Mouse (Mus musculus) right cerebral cortex, postnatal 36 days (tissue): ENCODE results near the gene Safb2.
"Not testable (repeated sequence)": the region's sequence is repeated elsewhere in the genome, so short reads cannot be mapped to it uniquely, and the experiment has no call there.

Source experiments
- DNase-seq, 2 experiments: peaks; one replicate each; pipeline ENCODE4 v3.0.0; 2022; ENCODE audit warnings: low spot score in 2 of 2, mixed read lengths in 1 of 2

Safb2 gene

GRCm38 (mm10) chr17:56584257-56585130 is at the start of gene Safb2, which contains the start of gene Safb:
Safb2 (minus strand) TSS chr17:56584585.
Safb (plus strand) TSS chr17:56584825.
- peak; percentile 99 for DNase-seq

GRCm38 (mm10) chr17:56634023-56634422 is 49.6 kb upstream of the Safb2 start:
- DNase-seq: no peak

- DNase-seq: no peak
These were observed 47.4 kb upstream of the Safb2 start for GRCm38 (mm10) chr17:56631807-56632206.

GRCm38 (mm10) chr17:56629800-56630781 is 45.7 kb upstream of the Safb2 start:
- not testable (repeated sequence) for DNase-seq

GRCm38 (mm10) chr17:56627530-56628277 is 43.3 kb upstream of the Safb2 start, which contains the start of gene Catsperd:
Catsperd (plus strand) TSS chr17:56628143.
- DNase-seq: no peak

- peak; percentile 94 for DNase-seq
These were observed 42.5 kb upstream of the Safb2 start, which contains the start of gene Lonp1 for GRCm38 (mm10) chr17:56626754-56627470. Lonp1 (minus strand) TSS chr17:56626887.

- DNase-seq: no peak
These were observed 41.9 kb upstream of the Safb2 start for GRCm38 (mm10) chr17:56626260-56626659.

- DNase-seq: no peak
These were observed 41.1 kb upstream of the Safb2 start for GRCm38 (mm10) chr17:56625495-56625894.

- no peak for DNase-seq
These were observed 33.2 kb upstream of the Safb2 start for GRCm38 (mm10) chr17:56617628-56618027.

GRCm38 (mm10) chr17:56616725-56617124 is 32.3 kb upstream of the Safb2 start:
- no peak for DNase-seq

GRCm38 (mm10) chr17:56615792-56616191 is 31.4 kb upstream of the Safb2 start:
- no peak for DNase-seq

- no peak for DNase-seq
These were observed 30.9 kb upstream of the Safb2 start for GRCm38 (mm10) chr17:56615136-56615784.

- DNase-seq: no peak
These were observed 30.2 kb upstream of the Safb2 start for GRCm38 (mm10) chr17:56614391-56615135.

GRCm38 (mm10) chr17:56613893-56614292 is 29.5 kb upstream of the Safb2 start:
- DNase-seq: not testable (repeated sequence)

GRCm38 (mm10) chr17:56613236-56613844 is 29.0 kb upstream of the Safb2 start, which contains the start of gene Rpl36:
Rpl36 (plus strand) TSS chr17:56613416.
- DNase-seq: peak; percentile 93 to 94

- DNase-seq: not testable (repeated sequence)
These were observed 28.2 kb upstream of the Safb2 start for GRCm38 (mm10) chr17:56612565-56612939.

GRCm38 (mm10) chr17:56611861-56612564 is 27.6 kb upstream of the Safb2 start:
- DNase-seq: no peak

- no peak for DNase-seq
These were observed 26.9 kb upstream of the Safb2 start for GRCm38 (mm10) chr17:56611323-56611722.
